Mouse (Mus musculus) liver (tissue): ENCODE data around the gene Pinlyp.

Source experiments
- DNase-seq: peaks from one replicate; pipeline ENCODE4 v3.0.0-alpha.2; 2020; ENCODE audit warnings: mixed read lengths

Gene Pinlyp

GRCm38 (mm10) chr7:24561450-24561849 lies 15.5 kb upstream of the Pinlyp start:
- DNase-seq = no peak

- DNase-seq = no peak
These were observed 9.9 kb upstream of the Pinlyp start for GRCm38 (mm10) chr7:24555786-24556185.

- DNase-seq = no peak
These were observed 6.3 kb upstream of the Pinlyp start for GRCm38 (mm10) chr7:24551985-24552759.

- DNase-seq = no peak
These were observed 1.7 kb upstream of the Pinlyp start for GRCm38 (mm10) chr7:24547534-24548036.

GRCm38 (mm10) chr7:24546634-24547389 lies 894 bp upstream of the Pinlyp start:
- DNase-seq = peak; percentile 99

- no peak for DNase-seq
These were observed 1.4 kb downstream of the Pinlyp start for GRCm38 (mm10) chr7:24544506-24544905.

- no peak for DNase-seq
These were observed 6.2 kb downstream of the Pinlyp start for GRCm38 (mm10) chr7:24539686-24540085.

- no peak for DNase-seq
These were observed 7.2 kb downstream of the Pinlyp start for GRCm38 (mm10) chr7:24538701-24539100.

- no peak for DNase-seq
These were observed 7.8 kb downstream of the Pinlyp start for GRCm38 (mm10) chr7:24538154-24538553.

GRCm38 (mm10) chr7:24537591-24537990 lies 8.3 kb downstream of the Pinlyp start:
- no peak for DNase-seq

- no peak for DNase-seq
These were observed 8.8 kb downstream of the Pinlyp start for GRCm38 (mm10) chr7:24537081-24537480.

- DNase-seq = no peak
These were observed 11.6 kb downstream of the Pinlyp start for GRCm38 (mm10) chr7:24534301-24534700.

- no peak for DNase-seq
These were observed 12.1 kb downstream of the Pinlyp start for GRCm38 (mm10) chr7:24533806-24534205.

GRCm38 (mm10) chr7:24533031-24533571 lies 12.8 kb downstream of the Pinlyp start:
- DNase-seq = no peak

GRCm38 (mm10) chr7:24531211-24531971 lies 14.5 kb downstream of the Pinlyp start:
- peak; percentile 78 for DNase-seq

GRCm38 (mm10) chr7:24530062-24530931 lies 15.6 kb downstream of the Pinlyp start, which contains the start of gene Irgq:
Gene Irgq, plus strand, starts transcription at chr7:24530689.
- DNase-seq = peak; percentile 97

GRCm38 (mm10) chr7:24529580-24529979 lies 16.3 kb downstream of the Pinlyp start:
- DNase-seq = no peak

GRCm38 (mm10) chr7:24528861-24529260 lies 17.1 kb downstream of the Pinlyp start:
- no peak for DNase-seq

- DNase-seq = no peak
These were observed 20.1 kb downstream of the Pinlyp start for GRCm38 (mm10) chr7:24525686-24526420.

GRCm38 (mm10) chr7:24524978-24525377 lies 20.9 kb downstream of the Pinlyp start:
- no peak for DNase-seq

GRCm38 (mm10) chr7:24523723-24524122 lies 22.2 kb downstream of the Pinlyp start:
- DNase-seq = no peak
